Mouse (Mus musculus) cortical plate, adult 2 months (tissue): ENCODE results near the gene Rbm4. TPM values are rescaled to one million over a fixed set of nuclear protein-coding genes. Genes with fewer than 3 reads are reported as not detected.
A peak's percentile ranks its signal among the peaks of the same experiment; 100 is the strongest.

Experiments used
- H3K27ac ChIP-seq: fragments of 200-500 bp; 2 replicates; pipeline ENCODE4 v1.5.1; 2012; ENCODE audit warnings: low read length, control low read depth, inconsistent platforms; ENCODE audit not compliant: insufficient read depth
- H3K4me1 ChIP-seq: fragments of 200-500 bp; 2 replicates; pipeline ENCODE4 v1.6.1; 2011; ENCODE audit warnings: low read length; ENCODE audit not compliant: control insufficient read depth, insufficient read depth
- H3K4me3 ChIP-seq: fragments of 200-500 bp; 2 replicates; pipeline ENCODE4 v1.5.1; 2011; ENCODE audit warnings: mild to moderate bottlenecking, low read length, control low read depth; ENCODE audit not compliant: insufficient read depth
- CTCF ChIP-seq: fragments of 200-500 bp; IDR thresholded peaks from 2 replicates; pipeline ENCODE4 v1.5.1; 2011; ENCODE audit warnings: mild to moderate bottlenecking, control low read depth, low read length; ENCODE audit not compliant: insufficient read depth; ENCODE audit errors: extremely low read depth
- POLR2A ChIP-seq: fragments of 200-500 bp; IDR thresholded peaks from 2 replicates; pipeline ENCODE4 v1.6.1; 2011; ENCODE audit warnings: mild to moderate bottlenecking, low read length, control low read depth; ENCODE audit not compliant: insufficient read depth; ENCODE audit errors: extremely low read depth
- polyA plus RNA-seq: library from polyadenylated mRNA; depleted of rRNA; stranded (reverse); fragments of >200 nt; gene quantifications from 2 replicates; pipeline ENCODE4 v1.2.3, GENCODE M21; 2012; rRNA removed

Gene Rbm4
- polyA plus RNA-seq, 1 experiment: 61.8 TPM

DNA sequence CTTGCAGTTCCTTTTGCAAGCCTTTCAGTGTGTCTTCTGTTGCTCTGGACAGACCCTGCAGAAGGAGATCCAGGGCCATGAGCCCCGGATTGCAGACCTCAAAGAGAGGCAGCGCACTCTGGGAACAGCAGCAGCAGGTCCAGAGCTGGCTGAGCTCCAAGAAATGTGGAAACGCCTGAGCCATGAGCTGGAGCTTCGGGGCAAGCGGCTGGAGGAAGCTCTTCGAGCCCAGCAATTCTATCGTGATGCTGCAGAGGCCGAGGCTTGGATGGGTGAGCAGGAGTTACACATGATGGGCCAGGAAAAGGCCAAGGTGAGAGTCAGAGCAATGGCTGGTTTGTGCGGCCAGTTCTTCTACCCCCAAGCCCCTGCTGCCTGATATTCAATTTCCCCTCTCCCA, 48.6 kb downstream of the Rbm4 start:
- Histone ChIP-seq H3K27ac (no peak overlapping the region), H3K4me3 (no peak overlapping the region), H3K4me1 (no peaks in the 10 kb centered on the region)
- no peak for TF ChIP-seq POLR2A
- TF ChIP-seq CTCF: no peak

GRCm38 (mm10) chr19:4744026-4744425, 49.7 kb downstream of the Rbm4 start:
- no peaks in the 10 kb centered on the region for H3K4me1 ChIP-seq
- H3K4me3 ChIP-seq: no peak overlapping the region
- no peak overlapping the region for H3K27ac ChIP-seq
- no peak for TF ChIP-seq POLR2A
- no peak for TF ChIP-seq CTCF

DNA sequence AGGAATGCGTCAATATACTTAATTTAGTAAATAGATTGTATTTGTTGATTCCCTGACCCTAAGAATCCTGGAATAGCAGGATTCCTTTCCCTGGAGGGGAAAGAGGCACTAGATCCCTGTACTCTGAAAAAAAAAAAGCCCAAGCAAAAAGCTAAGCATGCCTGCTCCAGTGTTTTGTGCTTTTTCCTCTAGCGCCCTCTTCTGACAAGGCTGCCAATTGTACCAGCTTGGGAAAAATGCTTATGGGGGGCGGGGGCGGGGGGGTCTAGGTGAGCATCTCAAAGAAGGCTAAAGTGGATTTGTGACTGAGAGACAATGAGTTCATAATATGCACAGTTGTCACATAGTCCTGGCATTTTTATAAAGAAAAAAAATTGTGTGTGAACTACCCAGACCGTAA, 50.2 kb downstream of the Rbm4 start:
- peak; percentile 57 for TF ChIP-seq CTCF
- no peak for TF ChIP-seq POLR2A
- no peak overlapping the region for H3K27ac ChIP-seq
- H3K4me3 ChIP-seq: no peak overlapping the region
- H3K4me1 ChIP-seq: no peaks in the 10 kb centered on the region

DNA sequence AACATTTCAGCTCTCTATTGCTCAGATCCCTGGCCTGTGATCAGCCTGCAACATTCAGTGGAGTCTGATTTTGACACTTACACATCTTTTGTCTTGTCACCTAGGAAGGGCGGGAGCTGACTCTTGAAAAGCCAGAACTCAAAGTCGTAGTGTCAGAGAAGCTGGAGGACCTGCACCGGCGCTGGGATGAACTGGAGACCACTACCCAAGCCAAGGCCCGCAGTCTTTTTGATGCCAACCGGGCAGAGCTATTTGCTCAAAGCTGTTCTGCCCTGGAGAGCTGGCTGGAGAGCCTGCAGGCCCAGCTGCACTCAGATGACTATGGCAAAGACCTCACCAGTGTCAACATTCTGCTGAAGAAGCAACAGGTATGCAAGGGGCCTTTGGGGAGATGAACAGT, 51.5 kb downstream of the Rbm4 start:
- Histone ChIP-seq H3K27ac (no peak overlapping the region), H3K4me1 (no peaks in the 10 kb centered on the region), H3K4me3 (no peak overlapping the region)
- TF ChIP-seq POLR2A (no peak), CTCF (no peak)

- Histone ChIP-seq H3K4me1 (no peaks in the 10 kb centered on the region), H3K4me3 (no peak overlapping the region), H3K27ac (no peak overlapping the region)
- TF ChIP-seq CTCF: no peak
- no peak for TF ChIP-seq POLR2A
Observed at GRCm38 (mm10) chr19:4741482-4741881, 52.2 kb downstream of the Rbm4 start.

DNA sequence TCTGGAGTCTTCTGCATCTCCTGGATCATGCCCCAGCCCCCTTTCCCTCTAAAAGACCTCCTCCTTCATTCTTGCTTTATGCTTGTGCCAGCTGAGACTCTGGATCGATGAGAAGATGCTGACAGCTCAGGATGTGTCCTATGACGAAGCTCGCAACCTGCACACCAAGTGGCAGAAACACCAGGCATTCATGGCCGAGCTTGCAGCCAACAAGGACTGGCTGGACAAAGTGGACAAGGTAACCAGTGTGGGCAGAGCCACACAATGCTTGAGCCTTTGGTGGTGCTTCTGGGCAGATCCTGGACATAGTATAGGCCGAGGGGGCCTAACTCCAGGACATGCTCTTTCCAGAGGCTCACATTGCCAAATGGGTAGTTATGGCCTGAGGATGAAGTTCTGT, 53.9 kb downstream of the Rbm4 start:
- Histone ChIP-seq H3K4me3 (no peak overlapping the region), H3K4me1 (no peaks in the 10 kb centered on the region), H3K27ac (no peak overlapping the region)
- no peak for TF ChIP-seq CTCF
- TF ChIP-seq POLR2A: no peak

GRCm38 (mm10) chr19:4739053-4739452, 54.6 kb downstream of the Rbm4 start:
- no peak for TF ChIP-seq POLR2A

GRCm38 (mm10) chr19:4737866-4738265, 55.8 kb downstream of the Rbm4 start:
- TF ChIP-seq POLR2A: no peak
- no peak for TF ChIP-seq CTCF
- Histone ChIP-seq H3K4me1 (no peaks in the 10 kb centered on the region; the same call in 1 of the 2 replicates), H3K27ac (no peak overlapping the region), H3K4me3 (no peak overlapping the region)

More at GRCm38 (mm10) chr19:4739053-4739452, 54.6 kb downstream of the Rbm4 start:
- no peak overlapping the region for H3K27ac ChIP-seq
- H3K4me3 ChIP-seq: no peak overlapping the region
- no peaks in the 10 kb centered on the region for H3K4me1 ChIP-seq

Other genes with a start within 250 kb of the Rbm4 start
- gene Lrfn4, start 178.2 kb downstream of the Rbm4 start, polyA plus RNA-seq: 28.1 and 30.2 TPM in 2 replicates
- gene Rce1, start 168.3 kb downstream of the Rbm4 start, polyA plus RNA-seq: 52.9 and 54.0 TPM in 2 replicates
- gene Gm960, start 95.2 kb downstream of the Rbm4 start, polyA plus RNA-seq: 3.3 and 3.7 TPM in 2 replicates
- gene Sptbn2, start 82.7 kb downstream of the Rbm4 start, polyA plus RNA-seq: 198 and 220 TPM in 2 replicates
- 16.0 and 17.8 TPM in 2 replicates for gene Rbm4b, start 37.4 kb downstream of the Rbm4 start, polyA plus RNA-seq
- gene Gm21992, start 17.7 kb upstream of the Rbm4 start, polyA plus RNA-seq: 16.7 and 18.9 TPM in 2 replicates
- 22.8 and 25.1 TPM in 2 replicates for gene Rbm14, start 17.7 kb upstream of the Rbm4 start, polyA plus RNA-seq
- 48.7 and 49.1 TPM in 2 replicates for gene Ccs, start 45.4 kb upstream of the Rbm4 start, polyA plus RNA-seq
- 2.0 and 2.1 TPM in 2 replicates for gene Ccdc87, start 45.5 kb upstream of the Rbm4 start, polyA plus RNA-seq
- gene Ctsf, start 61.2 kb upstream of the Rbm4 start, polyA plus RNA-seq: 133 and 142 TPM in 2 replicates
- 0.79 and 0.87 TPM in 2 replicates for gene Actn3, start 84.0 kb upstream of the Rbm4 start, polyA plus RNA-seq
- 41.3 and 47.9 TPM in 2 replicates for gene Zdhhc24, start 84.8 kb upstream of the Rbm4 start, polyA plus RNA-seq
- 28.5 and 32.7 TPM in 2 replicates for gene Bbs1, start 112.7 kb upstream of the Rbm4 start, polyA plus RNA-seq
- gene Dpp3, start 134.4 kb upstream of the Rbm4 start, polyA plus RNA-seq: 51.5 and 54.5 TPM in 2 replicates
- 15.8 and 19.5 TPM in 2 replicates for gene Peli3, start 149.2 kb upstream of the Rbm4 start, polyA plus RNA-seq
- gene Mrpl11, start 168.2 kb upstream of the Rbm4 start, polyA plus RNA-seq: 70.5 and 74.8 TPM in 2 replicates
- gene Npas4, start 196.4 kb upstream of the Rbm4 start, polyA plus RNA-seq: 16.8 and 20.6 TPM in 2 replicates
- 19.8 and 21.5 TPM in 2 replicates for gene Slc29a2, start 230.0 kb upstream of the Rbm4 start, polyA plus RNA-seq
- gene B4gat1, start 244.9 kb upstream of the Rbm4 start, polyA plus RNA-seq: 106 and 111 TPM in 2 replicates
- 4.8 and 6.8 TPM in 2 replicates for gene AC124502.3, start 245.0 kb upstream of the Rbm4 start, polyA plus RNA-seq
- gene Brms1, start 247.5 kb upstream of the Rbm4 start, polyA plus RNA-seq: 29.1 and 34.8 TPM in 2 replicates